Mouse (Mus musculus) C2C12 (cell line): ENCODE measurements around the gene Skiv2l. TPM values are rescaled to one million over a fixed set of nuclear protein-coding genes. Genes with fewer than 3 reads are reported as not detected.
"Not testable (repeated sequence)": the region's sequence is repeated elsewhere in the genome, so short reads cannot be mapped to it uniquely, and the experiment has no call there.

Source experiments
- H3K27me3 ChIP-seq: one replicate; pipeline ENCODE4 v1.6.1; 2011; ENCODE audit not compliant: control insufficient read depth, insufficient read depth, insufficient read length
- H3K36me3 ChIP-seq: one replicate; pipeline ENCODE4 v1.6.1; 2011; ENCODE audit not compliant: control insufficient read depth, insufficient read depth
- H3K4me3 ChIP-seq: one replicate; pipeline ENCODE4 v1.5.1; 2011; ENCODE audit warnings: mild to moderate bottlenecking, control low read depth; ENCODE audit not compliant: poor library complexity, insufficient read depth, severe bottlenecking
- H3K79me2 ChIP-seq: one replicate; pipeline ENCODE4 v1.6.1; 2011; ENCODE audit not compliant: control insufficient read depth, insufficient read depth
- H3K79me3 ChIP-seq: one replicate; pipeline ENCODE4 v1.6.1; 2011; ENCODE audit warnings: low read depth, control low read depth
- H3ac ChIP-seq: one replicate; pipeline ENCODE3; 2011; ENCODE audit warnings: low read depth; ENCODE audit not compliant: control insufficient read depth, insufficient read length
- CEBPB ChIP-seq: IDR thresholded peaks from one replicate; pipeline ENCODE4 v1.6.1; 2011; ENCODE audit warnings: low read depth, mild to moderate bottlenecking, control low read depth, moderate library complexity
- CTCF ChIP-seq: IDR thresholded peaks from one replicate; pipeline ENCODE4 v1.5.1; 2011; ENCODE audit not compliant: control insufficient read depth, insufficient read depth, insufficient read length
- FOSL1 ChIP-seq: IDR thresholded peaks from one replicate; pipeline ENCODE4 v1.8.0; 2011; ENCODE audit warnings: mild to moderate bottlenecking, low read length; ENCODE audit not compliant: poor library complexity, insufficient read depth, severe bottlenecking
- MAX ChIP-seq: IDR thresholded peaks from one replicate; pipeline ENCODE4 v1.6.1; 2011; ENCODE audit warnings: mild to moderate bottlenecking, control low read depth
- MYOD1 ChIP-seq: IDR thresholded peaks from one replicate; pipeline ENCODE4 v1.6.1; 2011; ENCODE audit warnings: low read depth; ENCODE audit not compliant: control insufficient read depth, insufficient read length
- MYOG ChIP-seq: IDR thresholded peaks from one replicate; pipeline ENCODE4 v1.6.1; 2011; ENCODE audit not compliant: control insufficient read depth, insufficient read length; ENCODE audit errors: extremely low read depth
- USF1 ChIP-seq: IDR thresholded peaks from one replicate; pipeline ENCODE4 v1.6.1; 2011; ENCODE audit warnings: low read depth, mild to moderate bottlenecking, control low read depth, moderate library complexity
- polyA plus RNA-seq: library from polyadenylated mRNA; unstranded; fragments of >200 nt; fragmentation: generic; extraction: Trizol; gene quantifications from one replicate; pipeline ENCODE4 v1.2.1, GENCODE M21; 2012; ENCODE audit warnings: missing spikeins

Skiv2l gene
- polyA plus RNA-seq, 1 experiment = 28.1 TPM

DNA sequence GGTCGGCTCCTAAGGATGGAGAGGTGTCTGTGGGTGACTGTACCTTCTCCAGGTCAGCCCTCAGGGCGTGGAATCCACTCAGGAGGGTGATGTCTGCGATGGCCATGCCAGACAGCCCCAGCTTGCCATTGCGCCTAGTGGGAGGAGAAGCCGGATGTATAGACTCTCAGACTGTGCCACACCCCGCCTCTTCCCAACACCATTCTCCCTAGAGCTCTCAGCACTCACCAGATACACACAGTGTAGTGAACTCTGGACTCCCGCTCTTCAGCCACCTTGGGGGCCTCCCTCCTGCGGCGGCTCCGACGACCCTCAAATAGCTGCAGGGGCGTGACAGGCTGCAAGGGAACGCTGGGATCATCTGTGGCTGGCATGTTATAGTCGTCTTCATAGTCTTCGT is 38.7 kb downstream of the Skiv2l start:
- Histone ChIP-seq H3K4me3 (no peak overlapping the region), H3K79me3 (no peaks in the 10 kb centered on the region), H3K27me3 (no peaks in the 10 kb centered on the region), H3K36me3 (no peaks in the 10 kb centered on the region), H3ac (no peak overlapping the region), H3K79me2 (no peaks in the 10 kb centered on the region)
- no peak for TF ChIP-seq FOSL1
- no peak for TF ChIP-seq MAX
- TF ChIP-seq MYOD1 = no peak
- no peak for TF ChIP-seq MYOG
- no peak for TF ChIP-seq CTCF
- no peak for TF ChIP-seq CEBPB
- no peak for TF ChIP-seq USF1

DNA sequence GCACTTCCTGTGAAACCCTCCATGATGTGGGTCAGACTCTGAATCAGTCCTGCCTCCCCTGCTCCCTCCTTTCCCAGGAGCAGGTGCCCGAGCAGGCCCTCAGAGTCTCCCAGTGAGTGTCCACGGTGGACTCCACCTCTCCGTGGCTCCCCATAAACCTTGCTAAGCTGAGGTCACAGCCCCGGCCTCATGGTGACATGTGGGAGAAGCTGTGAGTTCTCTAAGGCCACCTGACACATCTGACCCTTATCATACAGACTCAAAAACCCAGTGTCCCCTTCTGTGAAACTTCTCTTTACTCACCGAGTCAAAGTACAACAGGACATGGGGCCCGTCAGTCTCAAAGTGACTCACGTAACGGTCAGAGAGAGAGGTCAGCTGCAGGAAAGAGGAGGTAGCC is 39.2 kb downstream of the Skiv2l start:
- not testable (repeated sequence) for H3K36me3 ChIP-seq, H3K79me2 ChIP-seq, H3K27me3 ChIP-seq, H3ac ChIP-seq, H3K4me3 ChIP-seq, H3K79me3 ChIP-seq

DNA sequence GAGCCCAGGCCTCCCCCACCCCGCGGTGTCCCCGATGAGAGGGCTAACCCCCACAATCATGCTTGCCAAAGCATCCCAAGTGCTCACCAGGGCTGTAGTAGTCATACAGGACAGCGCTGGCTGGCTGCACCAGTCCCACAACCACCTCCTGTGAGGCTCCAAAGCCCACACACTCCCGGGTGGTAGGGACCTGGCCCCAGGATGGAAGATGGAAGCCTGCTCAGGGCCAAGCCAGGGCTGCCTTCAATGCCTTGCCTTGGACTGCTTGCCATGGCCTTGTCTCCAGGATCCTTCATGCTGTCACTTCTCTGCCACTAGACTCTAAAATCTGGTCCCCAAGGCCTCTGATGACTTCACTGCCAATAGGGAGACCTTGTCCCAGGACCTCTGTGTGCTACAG is 39.6 kb downstream of the Skiv2l start:
- H3K27me3 ChIP-seq, H3ac ChIP-seq, H3K36me3 ChIP-seq, H3K79me3 ChIP-seq, H3K79me2 ChIP-seq, H3K4me3 ChIP-seq: not testable (repeated sequence)

DNA sequence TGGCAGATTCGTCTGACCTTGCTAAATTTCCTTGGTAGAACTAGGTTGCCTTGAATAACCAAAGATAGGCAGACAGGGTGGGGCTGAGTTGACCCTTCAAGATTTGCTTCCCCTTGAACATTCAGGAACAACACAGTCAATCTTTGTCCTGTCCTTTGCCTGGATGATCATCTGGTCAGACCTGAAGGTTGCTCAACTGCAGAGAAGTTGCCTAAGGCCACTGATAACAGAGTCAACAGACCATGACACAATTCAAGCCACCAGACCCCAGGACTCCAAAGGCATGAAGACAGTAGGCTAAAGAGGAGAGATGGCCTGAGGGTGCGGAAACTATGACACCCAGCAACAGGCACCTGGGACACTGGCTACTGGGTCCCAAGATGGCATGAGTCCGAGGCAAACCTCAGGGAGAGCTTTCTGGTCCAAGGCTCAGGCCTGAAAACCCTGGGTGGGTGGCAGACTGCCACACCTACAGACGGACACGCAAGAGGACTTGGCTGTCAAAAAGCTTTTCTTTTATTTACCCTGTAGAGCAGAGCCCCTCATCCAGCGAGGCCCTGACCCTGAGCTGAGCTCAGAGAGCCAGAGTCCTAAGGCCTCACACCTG is 41.3 kb downstream of the Skiv2l start:
- H3K36me3 ChIP-seq = no peaks in the 10 kb centered on the region
- no peak for TF ChIP-seq FOSL1
- TF ChIP-seq CEBPB = no peak
- no peak for TF ChIP-seq MYOD1
- no peak for TF ChIP-seq USF1
- TF ChIP-seq CTCF = no peak
- H3ac ChIP-seq = no peak overlapping the region
- no peaks in the 10 kb centered on the region for H3K27me3 ChIP-seq
- H3K79me2 ChIP-seq = no peaks in the 10 kb centered on the region
- H3K4me3 ChIP-seq = no peak overlapping the region
- H3K79me3 ChIP-seq = no peaks in the 10 kb centered on the region

DNA sequence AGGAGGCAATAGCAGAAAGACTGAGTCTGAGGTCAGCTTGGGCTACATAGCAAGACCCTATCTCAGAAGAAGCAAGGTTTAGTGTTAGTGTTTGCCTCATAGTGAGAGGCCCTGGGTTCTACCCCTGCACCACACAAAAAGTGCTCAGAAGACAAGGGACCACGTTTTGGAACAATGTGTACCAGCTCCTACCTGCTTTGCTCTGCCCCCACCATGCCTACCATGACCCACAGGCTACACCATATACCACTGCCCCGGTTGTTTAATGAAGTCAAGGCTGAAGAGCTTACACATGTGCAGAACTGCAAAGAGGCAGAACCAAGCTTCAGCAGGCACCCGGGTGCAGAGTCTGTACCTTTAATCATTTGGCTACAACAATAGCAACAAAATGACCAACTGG is 42.8 kb downstream of the Skiv2l start:
- Histone ChIP-seq H3K79me2 (no peaks in the 10 kb centered on the region), H3K27me3 (no peaks in the 10 kb centered on the region), H3K4me3 (no peak overlapping the region), H3K36me3 (no peaks in the 10 kb centered on the region), H3K79me3 (no peaks in the 10 kb centered on the region), H3ac (no peak overlapping the region)
- TF ChIP-seq USF1 (no peak), CEBPB (no peak), MAX (no peak), CTCF (no peak), MYOD1 (no peak), MYOG (no peak), FOSL1 (no peak)

DNA sequence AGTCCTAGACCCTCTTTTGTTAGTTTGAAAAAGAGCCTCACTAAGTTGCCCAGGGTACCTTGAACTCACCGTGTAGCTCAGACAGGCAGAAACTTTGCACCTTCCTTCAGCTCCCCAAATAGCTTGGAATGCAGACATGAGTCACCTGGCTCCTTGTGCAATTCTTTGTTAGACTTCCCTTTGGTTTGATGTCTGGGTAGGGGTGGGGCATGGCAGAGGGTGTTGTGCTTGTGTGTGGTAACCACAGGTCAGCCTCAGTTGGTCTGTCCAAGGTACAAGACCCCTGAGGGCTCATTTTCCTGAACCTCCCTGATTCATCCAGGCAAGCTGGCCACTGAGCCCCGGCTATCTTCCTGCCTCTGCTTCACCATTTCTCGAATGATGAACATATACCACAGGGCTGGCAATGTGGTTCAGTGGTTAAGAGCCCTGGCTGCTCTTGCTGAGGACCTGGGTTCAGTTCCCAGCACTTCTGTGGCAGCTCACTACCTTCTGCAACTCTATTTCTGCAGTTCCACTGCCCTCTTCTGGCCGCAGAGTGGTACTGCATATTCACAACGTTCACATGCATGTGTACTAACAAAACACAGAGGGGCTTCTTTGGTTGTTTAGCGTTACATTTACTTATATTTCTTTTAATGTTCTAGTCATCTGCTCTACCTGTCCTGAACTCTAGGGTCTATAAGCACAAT is 45.0 kb downstream of the Skiv2l start:
- TF ChIP-seq USF1 = no peak
- TF ChIP-seq FOSL1 = no peak
- TF ChIP-seq MAX = no peak
- TF ChIP-seq MYOG = no peak
- no peak for TF ChIP-seq CEBPB
- no peak for TF ChIP-seq CTCF
- no peak for TF ChIP-seq MYOD1
- Histone ChIP-seq H3K27me3 (peaks cover 3% of the 10 kb centered on the region), H3ac (no peak overlapping the region)

DNA sequence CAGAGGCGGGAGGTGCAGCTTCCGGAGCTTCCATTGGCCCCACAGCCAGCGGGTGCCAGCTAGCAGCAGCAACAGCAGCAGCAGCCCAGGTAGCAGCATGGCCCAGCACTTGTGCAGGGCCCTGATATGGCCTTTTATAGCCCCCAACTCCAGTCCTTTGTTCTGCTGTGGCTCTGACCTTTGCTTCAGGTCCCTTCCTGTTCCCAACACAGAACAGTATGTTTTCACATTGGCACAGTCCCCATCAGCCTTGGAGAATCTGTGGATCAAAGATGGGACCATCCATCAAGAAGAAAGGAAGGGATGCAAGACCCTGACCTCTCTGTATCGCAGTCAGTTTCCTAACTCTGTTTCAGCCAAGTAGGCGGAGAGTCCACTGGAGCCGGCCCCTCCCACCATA is 45.7 kb downstream of the Skiv2l start, which contains the start of gene Cyp21a1:
Gene Cyp21a1, minus strand, starts transcription at position 261 of the 400 bp plus-strand sequence.
- not testable (repeated sequence) for H3K79me2 ChIP-seq, H3K4me3 ChIP-seq, H3ac ChIP-seq, H3K27me3 ChIP-seq, H3K36me3 ChIP-seq, H3K79me3 ChIP-seq

More for the DNA sequence above, 45.0 kb downstream of the Skiv2l start:
- Histone ChIP-seq H3K79me2 (no peaks in the 10 kb centered on the region), H3K36me3 (no peaks in the 10 kb centered on the region), H3K4me3 (no peak overlapping the region), H3K79me3 (no peaks in the 10 kb centered on the region)

DNA sequence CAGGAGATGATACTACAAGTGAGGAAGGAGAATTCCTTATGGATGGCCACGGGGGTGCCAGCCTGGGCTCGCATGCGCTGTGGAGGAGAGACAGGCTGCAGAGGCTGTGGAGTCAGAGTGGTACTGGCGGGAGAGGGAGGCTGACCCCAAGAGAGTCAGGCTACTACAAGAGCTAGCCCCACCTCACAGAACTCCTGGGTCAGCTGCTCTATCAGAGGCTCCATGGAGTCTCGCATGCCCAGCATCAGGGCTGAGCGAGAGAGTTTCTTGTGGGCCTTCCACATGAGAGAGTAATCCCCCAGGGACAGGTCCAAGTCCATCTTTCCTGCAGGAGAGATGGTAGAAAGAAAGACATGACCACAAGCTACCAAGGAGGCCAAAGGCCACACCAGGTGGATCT is 46.6 kb downstream of the Skiv2l start:
- H3K79me3 ChIP-seq, H3K79me2 ChIP-seq, H3K4me3 ChIP-seq, H3ac ChIP-seq, H3K36me3 ChIP-seq: not testable (repeated sequence)
- H3K27me3 ChIP-seq = peaks cover 10% of the 10 kb centered on the region

DNA sequence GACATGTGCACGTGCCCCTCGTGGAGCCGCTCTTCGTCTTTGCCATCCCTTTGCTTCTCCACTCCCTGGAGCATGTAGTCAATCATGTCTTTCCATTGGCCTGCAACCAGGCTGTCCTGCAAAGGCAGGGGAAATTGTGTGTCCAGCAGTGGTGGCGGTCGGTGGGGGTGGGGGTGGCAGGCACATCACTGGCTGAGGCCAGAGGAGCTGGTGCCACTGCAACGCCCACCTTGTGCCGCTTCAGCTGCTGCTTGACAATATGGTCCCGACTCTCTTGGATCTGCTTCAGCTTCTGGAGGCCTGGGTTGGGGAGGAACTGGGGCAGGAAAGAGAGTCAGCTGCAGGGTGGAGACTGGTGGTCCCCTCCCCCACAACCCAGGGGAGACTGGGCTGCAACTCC is 47.3 kb downstream of the Skiv2l start:
- H3K27me3 ChIP-seq = peaks cover 10% of the 10 kb centered on the region
- H3K79me2 ChIP-seq, H3K79me3 ChIP-seq, H3K36me3 ChIP-seq, H3K4me3 ChIP-seq, H3ac ChIP-seq: not testable (repeated sequence)
